Mouse (Mus musculus) intestine, embryonic 14.5 days (tissue): ENCODE results near the gene Mog. TPM values are rescaled to one million over a fixed set of nuclear protein-coding genes. Genes with fewer than 3 reads are reported as not detected.

Experiments
- ATAC-seq: fragments of 200-750 bp; cut with Nextera tagmentation; replicated peaks from 2 replicates; pipeline ENCODE4 v1.8.0; 2017; ENCODE audit warnings: low read depth, moderate number of reproducible peaks, moderate TSS enrichment, moderate library complexity; ENCODE audit not compliant: low FRiP score, low TSS enrichment
- DNase-seq: peaks from one replicate; pipeline ENCODE4 v3.0.0-alpha.2; 2018; ENCODE audit warnings: low spot score
- H3K27ac ChIP-seq: fragments of 300-500 bp; sonication (generic); 2 replicates; pipeline ENCODE4 v1.5.1; 2014; ENCODE audit warnings: low read depth, mild to moderate bottlenecking, control low read depth
- H3K27me3 ChIP-seq: fragments of 300-500 bp; sonication (generic); replicated peaks from 2 replicates; pipeline ENCODE4 v1.6.1; 2014; ENCODE audit warnings: low read length, control low read depth; ENCODE audit not compliant: control insufficient read depth, insufficient read depth
- H3K36me3 ChIP-seq: fragments of 300-500 bp; sonication (generic); 2 replicates; pipeline ENCODE4 v1.6.1; 2014; ENCODE audit warnings: low read length, control low read depth; ENCODE audit not compliant: control insufficient read depth, insufficient read depth
- H3K4me1 ChIP-seq: fragments of 300-500 bp; sonication (generic); replicated peaks from 2 replicates; pipeline ENCODE4 v1.6.1; 2014; ENCODE audit warnings: low read length, control low read depth, mixed read lengths; ENCODE audit not compliant: control insufficient read depth, insufficient read depth
- H3K4me2 ChIP-seq: fragments of 300-500 bp; sonication (generic); 2 replicates; pipeline ENCODE4 v1.6.1; 2014; ENCODE audit warnings: low read length
- H3K4me3 ChIP-seq: fragments of 300-500 bp; sonication (generic); 2 replicates; pipeline ENCODE4 v1.5.1; 2014; ENCODE audit warnings: low read depth, low read length, control low read depth, mixed read lengths
- H3K9ac ChIP-seq: fragments of 300-500 bp; sonication (generic); 2 replicates; pipeline ENCODE4 v1.6.1; 2014; ENCODE audit warnings: mild to moderate bottlenecking, low read length
- H3K9me3 ChIP-seq: fragments of 300-500 bp; sonication (generic); 2 replicates; pipeline ENCODE4 v1.6.1; 2016; ENCODE audit warnings: low read length, control low read depth; ENCODE audit not compliant: control insufficient read depth
- WGBS: fragments of 180-500 bp; shearing (Covaris S2); extraction: QIAGEN DNeasy Blood & Tissue Kit; methylation state at CpG from one replicate; pipeline ENCODE4 v1.1.7; 2014; 5-methylcytosine and 5-hydroxymethylcytosine counted together
- polyA plus RNA-seq: library from polyadenylated mRNA; unstranded; fragments of >200 nt; fragmentation: Nextera tagmentation; extraction: Ambion mirVana; gene quantifications from 2 replicates; pipeline ENCODE4 v1.2.1, GENCODE M21; 2014

Mog gene
- polyA plus RNA-seq, 1 experiment from 2014 or later: 0.14 TPM

DNA sequence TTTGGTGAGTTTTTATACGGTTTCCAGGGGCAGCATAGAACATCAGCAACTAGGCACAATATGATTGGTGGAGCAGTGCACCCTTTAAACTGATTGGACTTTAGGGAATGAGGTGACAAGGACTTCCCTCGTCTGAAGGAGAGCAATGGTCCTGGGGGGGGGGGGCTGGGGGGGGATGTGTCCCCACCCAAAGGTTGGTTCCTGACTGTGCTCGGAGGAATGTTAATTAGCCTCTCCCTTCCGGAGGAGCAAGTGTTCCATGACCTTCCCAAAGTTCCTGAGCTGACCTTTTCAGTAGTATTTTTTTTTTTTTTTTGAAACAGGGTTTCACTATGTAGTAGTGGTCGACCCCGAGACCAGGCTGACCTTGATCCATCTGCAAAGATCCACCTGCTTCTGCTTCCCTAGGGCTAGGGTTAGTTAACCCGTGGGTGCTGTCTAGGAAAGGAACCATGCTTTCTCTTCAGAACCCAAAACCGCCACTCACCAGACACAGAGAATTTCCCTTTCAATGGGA, 49.9 kb downstream of the Mog start:
- no peaks in the 10 kb centered on the region for H3K4me1 ChIP-seq
- H3K4me2 ChIP-seq: no peak overlapping the region
- 70% methylated on average over 8 of the region's 8 CpGs for WGBS
- ATAC-seq (no peak), DNase-seq (no peak)
- H3K27me3 ChIP-seq: no peaks in the 10 kb centered on the region
- H3K36me3 ChIP-seq: no peaks in the 10 kb centered on the region
- no peak overlapping the region for H3K27ac ChIP-seq
- no peak overlapping the region for H3K9ac ChIP-seq
- no peaks in the 10 kb centered on the region for H3K9me3 ChIP-seq
- H3K4me3 ChIP-seq: no peak overlapping the region

DNA sequence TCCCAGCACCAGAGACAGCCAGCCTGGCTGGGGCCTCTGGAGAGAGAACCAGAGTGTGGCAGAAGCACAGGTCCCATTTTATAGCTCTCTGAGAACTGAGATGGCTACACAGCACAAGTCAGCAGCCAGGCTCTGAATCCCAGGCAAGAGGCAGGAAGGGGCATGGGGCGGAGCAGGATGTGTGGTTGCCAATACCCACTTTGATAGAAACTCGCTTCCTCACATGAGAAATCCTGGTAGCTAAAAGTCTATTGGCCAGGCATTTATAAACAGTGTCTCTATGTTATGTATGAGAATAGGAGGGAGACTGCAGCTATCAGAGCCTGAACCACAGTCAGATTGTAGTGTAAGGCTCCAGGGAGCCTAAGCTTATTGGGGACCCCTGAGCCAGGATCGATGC, 50.4 kb downstream of the Mog start:
- no peaks in the 10 kb centered on the region for H3K9me3 ChIP-seq
- H3K4me1 ChIP-seq: no peaks in the 10 kb centered on the region
- no peaks in the 10 kb centered on the region for H3K36me3 ChIP-seq
- no peak overlapping the region for H3K27ac ChIP-seq
- WGBS: 72% methylated on average over 3 of the region's 3 CpGs
- ATAC-seq: no peak
- H3K27me3 ChIP-seq: no peaks in the 10 kb centered on the region
- H3K4me2 ChIP-seq: no peak overlapping the region
- H3K9ac ChIP-seq: no peak overlapping the region
- no peak for DNase-seq
- no peak overlapping the region for H3K4me3 ChIP-seq

DNA sequence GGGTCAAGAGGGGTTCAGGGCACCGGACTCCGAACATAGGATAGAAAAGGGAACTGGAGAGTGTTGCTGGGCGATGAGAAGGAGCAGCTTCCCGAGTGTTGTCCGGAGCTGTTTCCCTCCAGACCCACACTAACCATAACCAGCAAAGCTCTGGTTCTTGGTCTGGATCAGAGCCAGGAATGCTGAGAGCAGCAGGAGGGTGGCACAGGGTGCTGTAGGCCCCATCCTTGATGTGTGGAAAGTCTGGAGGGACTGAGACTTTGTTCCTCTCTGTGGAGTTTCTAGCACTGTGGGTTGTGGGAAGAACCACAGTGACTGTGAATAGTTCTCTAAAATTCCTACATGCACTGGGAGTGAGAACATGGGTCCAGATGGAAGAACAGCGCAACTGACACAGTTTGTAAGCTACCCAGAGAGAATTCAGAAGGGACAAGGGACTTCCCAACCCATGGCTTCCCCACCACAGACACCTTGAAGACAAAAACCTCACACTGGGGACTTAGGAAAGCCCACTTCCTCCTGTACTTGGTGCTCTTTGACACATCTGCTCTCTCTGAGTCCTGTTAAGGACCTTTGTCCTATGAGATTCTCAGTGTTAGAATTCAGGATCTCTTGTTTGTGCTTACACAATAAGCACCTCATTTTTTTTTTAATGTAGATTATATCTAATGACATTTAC, 51.9 kb downstream of the Mog start:
- Histone ChIP-seq H3K9ac (no peak overlapping the region), H3K4me2 (no peak overlapping the region), H3K4me1 (no peaks in the 10 kb centered on the region), H3K36me3 (no peaks in the 10 kb centered on the region), H3K27me3 (no peaks in the 10 kb centered on the region), H3K4me3 (no peak overlapping the region), H3K9me3 (no peaks in the 10 kb centered on the region), H3K27ac (no peak overlapping the region)
- WGBS: 91% methylated on average over 6 of the region's 6 CpGs
- no peak for ATAC-seq
- peak; percentile 36 for DNase-seq

DNA sequence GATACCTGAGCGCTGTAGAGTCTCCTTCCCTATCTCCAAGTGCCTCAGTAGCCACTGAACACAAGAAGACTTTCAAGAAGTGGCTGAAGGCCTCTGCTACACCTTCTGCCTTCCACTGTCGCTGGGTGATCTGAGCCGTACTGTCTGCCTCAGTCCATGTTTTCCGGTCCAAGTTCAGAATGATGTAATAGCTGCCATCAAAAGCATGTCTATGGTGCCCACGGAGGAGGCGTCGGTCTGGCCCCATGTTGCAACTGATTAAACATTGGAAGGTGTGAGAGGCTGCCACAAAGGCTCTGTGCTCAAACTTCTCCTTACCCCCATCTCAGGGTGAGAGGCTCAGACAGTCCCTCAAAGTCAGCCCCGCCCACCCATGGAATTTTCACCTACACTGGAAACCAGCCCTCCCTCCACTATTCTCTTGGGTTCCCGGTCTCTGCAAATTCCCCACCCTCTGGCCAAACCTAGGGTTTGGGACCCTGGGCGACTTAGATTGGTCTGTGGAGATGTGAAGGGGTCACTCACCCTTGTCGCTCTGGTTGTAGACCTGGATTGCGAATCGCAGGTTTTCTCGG, 52.8 kb downstream of the Mog start:
- no peak overlapping the region for H3K27ac ChIP-seq
- H3K4me3 ChIP-seq: no peak overlapping the region
- H3K36me3 ChIP-seq: no peaks in the 10 kb centered on the region
- no peaks in the 10 kb centered on the region for H3K4me1 ChIP-seq
- DNase-seq (no peak), ATAC-seq (no peak)
- H3K9me3 ChIP-seq: no peaks in the 10 kb centered on the region
- no peak overlapping the region for H3K9ac ChIP-seq
- no peaks in the 10 kb centered on the region for H3K27me3 ChIP-seq
- WGBS: 75% methylated on average over 14 of the region's 14 CpGs
- no peak overlapping the region for H3K4me2 ChIP-seq

DNA sequence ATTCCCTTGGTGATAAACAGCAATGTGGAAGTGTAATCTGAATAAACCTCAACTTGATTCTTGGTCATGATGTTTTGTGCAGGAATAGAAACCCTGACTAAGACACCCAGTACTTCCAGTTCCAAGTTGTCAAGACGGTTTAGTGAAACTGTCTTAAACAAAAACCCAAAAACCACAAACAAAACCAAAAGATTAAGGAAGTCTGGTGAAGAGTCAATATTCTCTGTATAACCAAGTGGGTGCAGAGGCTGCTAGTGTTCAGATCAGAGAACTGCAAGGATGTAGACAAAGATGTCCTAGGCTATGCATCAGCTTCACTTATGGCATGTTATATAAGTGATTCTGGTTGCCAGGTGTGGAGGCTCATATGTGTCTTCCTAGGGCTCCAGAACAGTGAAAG, 56.3 kb downstream of the Mog start:
- no peak overlapping the region for H3K4me3 ChIP-seq
- no peak for DNase-seq
- H3K9ac ChIP-seq: no peak overlapping the region
- no peak overlapping the region for H3K4me2 ChIP-seq
- 74% methylated on average over 1 of the region's 1 CpGs for WGBS
- no peak overlapping the region for H3K27ac ChIP-seq
- H3K9me3 ChIP-seq: no peaks in the 10 kb centered on the region
- ATAC-seq: no peak
- no peaks in the 10 kb centered on the region for H3K4me1 ChIP-seq
- H3K36me3 ChIP-seq: no peaks in the 10 kb centered on the region
- no peaks in the 10 kb centered on the region for H3K27me3 ChIP-seq

DNA sequence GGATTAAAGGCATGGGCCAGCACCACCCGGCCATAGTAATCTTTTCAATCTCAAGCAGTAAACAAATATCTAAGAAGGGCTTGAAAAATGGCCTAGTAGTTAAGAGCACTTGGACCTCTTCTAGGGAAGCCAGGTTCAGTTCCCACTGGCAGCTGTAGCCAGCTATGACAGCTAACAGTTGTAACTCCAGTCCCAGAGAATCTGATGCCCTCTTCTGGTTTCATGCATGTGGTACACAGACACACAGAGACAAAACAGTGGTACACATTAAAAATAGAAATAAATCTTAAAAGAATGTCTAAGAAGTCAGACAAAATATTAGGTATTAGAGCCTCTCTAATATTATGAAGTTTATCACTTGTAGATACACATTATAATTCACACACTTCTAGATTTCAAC, 62.1 kb downstream of the Mog start:
- no peaks in the 10 kb centered on the region for H3K27me3 ChIP-seq
- no peak overlapping the region for H3K9ac ChIP-seq
- H3K4me3 ChIP-seq: no peak overlapping the region
- H3K4me1 ChIP-seq: peaks cover 4% of the 10 kb centered on the region
- peaks cover 8% of the 10 kb centered on the region; the same call in 1 of the 2 replicates for H3K36me3 ChIP-seq
- no peak for ATAC-seq
- H3K27ac ChIP-seq: no peak overlapping the region
- DNase-seq: no peak
- H3K4me2 ChIP-seq: no peak overlapping the region
- no peaks in the 10 kb centered on the region for H3K9me3 ChIP-seq
- WGBS: 54% methylated on average over 1 of the region's 1 CpGs

Other genes with a start within 250 kb of the Mog start
- gene H2-M10.6, start 211.2 kb downstream of the Mog start, polyA plus RNA-seq: not detected in 2 replicates
- gene Trim26, start 186.3 kb downstream of the Mog start, polyA plus RNA-seq: 40.0 and 41.9 TPM in 2 replicates
- gene Trim15, start 156.2 kb downstream of the Mog start, polyA plus RNA-seq: 1.2 and 1.3 TPM in 2 replicates
- 0.97 and 1.6 TPM in 2 replicates for gene Trim10, start 153.8 kb downstream of the Mog start, polyA plus RNA-seq
- gene Trim40, start 133.3 kb downstream of the Mog start, polyA plus RNA-seq: 0.11 and 0.78 TPM in 2 replicates
- 21.4 and 25.7 TPM in 2 replicates for gene Trim31, start 125.3 kb downstream of the Mog start, polyA plus RNA-seq
- 1.3 and 1.5 TPM in 2 replicates for gene Rnf39, start 80.5 kb downstream of the Mog start, polyA plus RNA-seq
- gene Ppp1r11, start 71.7 kb downstream of the Mog start, polyA plus RNA-seq: 120 and 132 TPM in 2 replicates
- gene Znrd1, start 64.8 kb downstream of the Mog start, polyA plus RNA-seq: 88.7 and 91.2 TPM in 2 replicates
- 4.9 and 6.6 TPM in 2 replicates for gene Znrd1as, start 64.8 kb downstream of the Mog start, polyA plus RNA-seq
- not detected in 2 replicates for gene 2410137M14Rik, start 42.2 kb downstream of the Mog start, polyA plus RNA-seq
- 0.16 and 0.51 TPM in 2 replicates for gene H2-M5, start 33.9 kb downstream of the Mog start, polyA plus RNA-seq
- gene Zfp57, start 22.2 kb downstream of the Mog start, polyA plus RNA-seq: 78.3 and 85.0 TPM in 2 replicates
- 12.6 and 13.7 TPM in 2 replicates for gene Gabbr1, start 22.6 kb upstream of the Mog start, polyA plus RNA-seq
- 0.07 TPM in 1 of 2 replicates, not detected in the other for gene Olfr90, start 65.1 kb upstream of the Mog start, polyA plus RNA-seq
- gene Olfr91, start 74.9 kb upstream of the Mog start, polyA plus RNA-seq: not detected in 2 replicates
- gene Olfr92, start 96.7 kb upstream of the Mog start, polyA plus RNA-seq: not detected in 2 replicates
- gene Olfr93, start 138.1 kb upstream of the Mog start, polyA plus RNA-seq: not detected in 2 replicates
- not detected in 2 replicates for gene Ubd, start 170.5 kb upstream of the Mog start, polyA plus RNA-seq
- gene Olfr94, start 177.6 kb upstream of the Mog start, polyA plus RNA-seq: not detected in 2 replicates
- gene Olfr95, start 189.7 kb upstream of the Mog start, polyA plus RNA-seq: not detected in 2 replicates
- not detected in 2 replicates for gene Olfr96, start 196.7 kb upstream of the Mog start, polyA plus RNA-seq
- gene Olfr97, start 213.9 kb upstream of the Mog start, polyA plus RNA-seq: not detected in 2 replicates
- not detected in 2 replicates for gene Olfr98, start 240.4 kb upstream of the Mog start, polyA plus RNA-seq
- gene H2-M3, start 246.8 kb upstream of the Mog start, polyA plus RNA-seq: 4.6 and 5.4 TPM in 2 replicates